In the genomic region with DNA sequence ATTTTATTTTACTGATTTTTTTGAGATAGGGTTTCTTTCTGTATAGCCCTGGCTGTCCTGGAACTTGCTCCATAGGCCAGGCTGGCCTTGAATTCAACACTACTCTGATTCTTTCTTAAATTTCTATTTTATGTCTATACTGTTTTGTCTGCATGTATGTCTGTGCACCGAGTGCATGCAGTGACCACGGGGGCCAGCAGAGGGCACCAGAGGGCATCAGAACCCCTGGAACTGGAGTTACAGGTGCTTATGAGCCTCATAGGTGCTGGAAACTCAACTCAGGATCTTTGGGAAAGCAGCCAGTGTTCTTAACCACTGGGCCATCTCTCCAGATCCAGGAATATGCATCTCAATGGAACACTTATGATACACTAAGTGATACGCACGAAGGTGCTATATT, we compare ENCODE assay signal across 9 mouse cellular contexts.
DNase-seq lines count a peak whose midpoint lies in the region; ATAC-seq and TF ChIP-seq lines count a peak whose summit lies in the region.
"Had no signal": no experiment of that assay in that cellular context is flagged by ENCODE, and none has a peak within 500 bp of the region (broad histone marks: within the 10 kb centered on the region; RNA-seq: fewer than 3 reads in every experiment).

No protein-coding gene starts in this region.

- 72% methylated on average over 4 of the region's 4 CpGs for WGBS in lung, embryonic 14.5 days
- WGBS in embryonic facial prominence, embryonic 11.5 days: 63% methylated on average over 4 of the region's 4 CpGs
- WGBS in spleen, adult 2 months: 71% methylated on average over 4 of the region's 4 CpGs

- H3K9ac ChIP-seq in lung, embryonic 14.5 days: no peak overlapping the region
- H3K9ac ChIP-seq in embryonic facial prominence, embryonic 11.5 days (replicated peaks; ENCODE audit: low read length): no peak overlapping the region

- no peak for ATAC-seq in lung, embryonic 14.5 days (ENCODE audit: insufficient read depth)
- ATAC-seq in embryonic facial prominence, embryonic 11.5 days (replicated peaks; ENCODE audit: insufficient number of reproducible peaks, low FRiP score, low TSS enrichment, low read depth): no peak
- ATAC-seq in erythroblast, adult 5-6 weeks (replicated peaks; ENCODE audit: low FRiP score, poor library complexity, severe bottlenecking): no peak

- no peak overlapping the region for H3K4me3 ChIP-seq in lung, embryonic 14.5 days (ENCODE audit: low read depth, low read length)
- no peak overlapping the region for H3K4me3 ChIP-seq in embryonic facial prominence, embryonic 11.5 days (ENCODE audit: low read depth, low read length)
- H3K4me3 ChIP-seq in spleen, adult 2 months (ENCODE audit: extremely low read depth, insufficient read depth, insufficient read length): no peak overlapping the region
- H3K4me3 ChIP-seq: myocyte had no signal

- no peaks in the 10 kb centered on the region for H3K36me3 ChIP-seq in lung, embryonic 14.5 days (ENCODE audit: insufficient read depth)
- H3K36me3 ChIP-seq in embryonic facial prominence, embryonic 11.5 days (replicated peaks; ENCODE audit: control insufficient read depth, insufficient read depth, low read depth, low read length): no peaks in the 10 kb centered on the region
- no peaks in the 10 kb centered on the region for H3K36me3 ChIP-seq in spleen, adult 2 months (ENCODE audit: control insufficient read depth, insufficient read depth, low read length)

- no peaks in the 10 kb centered on the region for H3K9me3 ChIP-seq in lung, embryonic 14.5 days (ENCODE audit: low read depth, low read length)
- no peaks in the 10 kb centered on the region for H3K9me3 ChIP-seq in embryonic facial prominence, embryonic 11.5 days (replicated peaks; ENCODE audit: control insufficient read depth, low read length)

- H3K27ac ChIP-seq in lung, embryonic 14.5 days (ENCODE audit: low read depth): no peak overlapping the region
- H3K27ac ChIP-seq in embryonic facial prominence, embryonic 11.5 days (replicated peaks; ENCODE audit: low read depth, low read length): no peak overlapping the region
- no peak overlapping the region for H3K27ac ChIP-seq in spleen, adult 2 months (ENCODE audit: insufficient read depth, low read length)

- H3K4me2 ChIP-seq in lung, embryonic 14.5 days: no peak overlapping the region
- no peak overlapping the region for H3K4me2 ChIP-seq in embryonic facial prominence, embryonic 11.5 days (ENCODE audit: low read depth, low read length)

- H3K27me3 ChIP-seq in lung, embryonic 14.5 days (ENCODE audit: insufficient read depth, low read length): no peaks in the 10 kb centered on the region
- no peaks in the 10 kb centered on the region for H3K27me3 ChIP-seq in embryonic facial prominence, embryonic 11.5 days (ENCODE audit: control insufficient read depth, insufficient read depth, low read length)
- H3K27me3 ChIP-seq in spleen, adult 2 months (ENCODE audit: control insufficient read depth, insufficient read depth, low read length): no peaks in the 10 kb centered on the region

- DNase-seq in cerebellum, postnatal 25 days: peak; percentile 11 to 35
- no peak for DNase-seq in cerebellum, adult 11-12 months
- DNase-seq in lung, embryonic 14.5 days: peak; percentile 54
- DNase-seq in lung, postnatal 25 days (ENCODE audit: low spot score): no peak
- DNase-seq in embryonic facial prominence, embryonic 11.5 days (ENCODE audit: low spot score): peak; percentile 17
- DNase-seq in spleen, adult 2 months (ENCODE audit: low read depth in 1 of 2, low spot score in 2 of 2): peak in 1 of 2 experiments; percentile 16
- no peak for DNase-seq in gastrocnemius, postnatal 4 days (ENCODE audit: low spot score in 2 of 2)

- no peaks in the 10 kb centered on the region for H3K4me1 ChIP-seq in lung, embryonic 14.5 days (ENCODE audit: insufficient read depth)
- H3K4me1 ChIP-seq in embryonic facial prominence, embryonic 11.5 days (ENCODE audit: control insufficient read depth, insufficient read depth, low read length): no peaks in the 10 kb centered on the region
- no peaks in the 10 kb centered on the region for H3K4me1 ChIP-seq in spleen, adult 2 months (ENCODE audit: control insufficient read depth, insufficient read depth, insufficient read length)

- TF ChIP-seq POLR2A in spleen, adult 2 months (IDR thresholded peaks at IDR 0.05; ENCODE audit: low read depth, low read length): no peak

- peak; percentile 67 for TF ChIP-seq CTCF in lung, embryonic 14.5 days (IDR thresholded peaks at IDR 0.05; ENCODE audit: low read depth)
- TF ChIP-seq CTCF in spleen, adult 2 months (IDR thresholded peaks at IDR 0.05; ENCODE audit: extremely low read depth, insufficient read depth, insufficient read length, insufficient replicate concordance): peak; percentile 37; the same call in 1 of the 2 replicates

Comparison
In these comparisons a context has a peak if more than half of its experiments do, and no peak if none do; other contexts are left out.
1. DNase-seq: peak in cerebellum, postnatal 25 days (2 of 2), lung, embryonic 14.5 days (single experiment) and embryonic facial prominence, embryonic 11.5 days (single experiment); none in cerebellum, adult 11-12 months (single experiment), lung, postnatal 25 days (single experiment) and gastrocnemius, postnatal 4 days (0 of 2).